24 mouse cellular contexts compared by ENCODE assay signal in the genomic region with DNA sequence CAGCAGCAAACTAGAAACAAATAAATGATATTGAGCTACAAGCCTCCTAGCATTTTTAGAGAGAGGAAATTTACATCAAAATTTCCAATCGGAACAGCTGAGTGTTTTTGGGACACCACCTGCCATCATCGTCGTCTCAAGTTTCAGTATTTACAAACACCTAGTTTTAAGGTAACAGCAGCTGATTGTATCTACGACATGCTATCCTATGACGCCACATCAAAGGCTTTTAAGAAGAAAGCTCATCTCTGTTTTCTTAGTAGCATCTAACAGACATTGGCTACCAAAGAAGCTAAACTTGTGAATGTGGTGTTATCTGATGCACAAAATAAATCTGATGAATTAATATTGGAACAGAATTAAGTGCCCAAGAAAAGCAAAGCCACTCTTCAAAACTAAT. TPM values are rescaled to one million over a fixed set of nuclear protein-coding genes. Genes with fewer than 3 reads are reported as not detected.
"Had no signal": no experiment of that assay in that cellular context is flagged by ENCODE, and none has a peak within 500 bp of the region (broad histone marks: within the 10 kb centered on the region; RNA-seq: fewer than 3 reads in every experiment).

No protein-coding gene starts in this region.

- H3K27me3 ChIP-seq: heart, embryonic 13.5 days; heart, embryonic 15.5 days; hindbrain, embryonic 13.5 days; hindbrain, embryonic 15.5 days; intestine, embryonic 15.5 days; limb, embryonic 12.5 days had no signal

- H3K27ac ChIP-seq: heart, embryonic 13.5 days; heart, embryonic 15.5 days; hindbrain, embryonic 13.5 days; hindbrain, embryonic 15.5 days; hindbrain, postnatal 0 days; intestine, embryonic 15.5 days; layer of hippocampus, adult 2 months; left cerebral cortex, adult 2 months; limb, embryonic 10.5 days; limb, embryonic 12.5 days had no signal

- H3K4me3 ChIP-seq: heart, adult 2 months; heart, embryonic 13.5 days; heart, embryonic 15.5 days; hindbrain, embryonic 13.5 days; hindbrain, embryonic 15.5 days; intestine, embryonic 15.5 days; layer of hippocampus, adult 2 months; left cerebral cortex, adult 2 months; limb, embryonic 10.5 days; limb, embryonic 12.5 days had no signal

- H3K4me1 ChIP-seq: hindbrain, embryonic 13.5 days; hindbrain, embryonic 15.5 days; intestine, embryonic 15.5 days; limb, embryonic 10.5 days; limb, embryonic 12.5 days had no signal

- H3K36me3 ChIP-seq: intestine, embryonic 15.5 days had no signal

- DNase-seq: gastrocnemius, postnatal 14 days; gastrocnemius, postnatal 36 days; heart, adult 2 months; heart, postnatal 14 days; heart, postnatal 36 days; kidney, adult 18-20 months; kidney, adult 8-10 months; kidney, postnatal 10 days; kidney, postnatal 25 days; kidney, postnatal 4 days; liver had no signal

- H3K9ac ChIP-seq: heart, embryonic 13.5 days; heart, embryonic 15.5 days; hindbrain, embryonic 13.5 days; hindbrain, embryonic 15.5 days; intestine, embryonic 15.5 days; limb, embryonic 12.5 days had no signal

- ATAC-seq: hindbrain, postnatal 0 days; inflammation-experienced regulatory T-cells, adult 6 months; intestine, embryonic 15.5 days; intestine, postnatal 0 days had no signal

- H3K9me3 ChIP-seq: heart, embryonic 13.5 days; heart, embryonic 15.5 days; hindbrain, embryonic 13.5 days; hindbrain, embryonic 15.5 days; intestine, embryonic 15.5 days; limb, embryonic 10.5 days; limb, embryonic 12.5 days had no signal

- H3K4me2 ChIP-seq: heart, embryonic 11.5 days; heart, embryonic 13.5 days; heart, embryonic 15.5 days; hindbrain, embryonic 13.5 days; hindbrain, embryonic 15.5 days; intestine, embryonic 15.5 days; limb, embryonic 12.5 days had no signal

RNA-seq across cellular contexts. Expression of a gene that starts 40.7 kb away (rescaled TPM):
- polyA plus RNA-seq: inflammation-experienced regulatory T-cells, adult 6 months had no signal
